Mouse (Mus musculus) C2C12 (cell line): ENCODE data around the gene Cenpc1. TPM values are rescaled to one million over a fixed set of nuclear protein-coding genes. Genes with fewer than 3 reads are reported as not detected.

Experiments
- H3K27me3 ChIP-seq: one replicate; pipeline ENCODE4 v1.6.1; 2011; ENCODE audit not compliant: control insufficient read depth, insufficient read depth, insufficient read length
- H3K36me3 ChIP-seq: one replicate; pipeline ENCODE4 v1.6.1; 2011; ENCODE audit not compliant: control insufficient read depth, insufficient read depth
- H3K4me3 ChIP-seq: one replicate; pipeline ENCODE4 v1.5.1; 2011; ENCODE audit warnings: mild to moderate bottlenecking, control low read depth; ENCODE audit not compliant: poor library complexity, insufficient read depth, severe bottlenecking
- H3K79me2 ChIP-seq: one replicate; pipeline ENCODE4 v1.6.1; 2011; ENCODE audit not compliant: control insufficient read depth, insufficient read depth
- H3K79me3 ChIP-seq: one replicate; pipeline ENCODE4 v1.6.1; 2011; ENCODE audit warnings: low read depth, control low read depth
- H3ac ChIP-seq: one replicate; pipeline ENCODE3; 2011; ENCODE audit warnings: low read depth; ENCODE audit not compliant: control insufficient read depth, insufficient read length
- CEBPB ChIP-seq: IDR thresholded peaks from one replicate; pipeline ENCODE4 v1.6.1; 2011; ENCODE audit warnings: low read depth, mild to moderate bottlenecking, control low read depth, moderate library complexity
- CTCF ChIP-seq: IDR thresholded peaks from one replicate; pipeline ENCODE4 v1.5.1; 2011; ENCODE audit not compliant: control insufficient read depth, insufficient read depth, insufficient read length
- FOSL1 ChIP-seq: IDR thresholded peaks from one replicate; pipeline ENCODE4 v1.8.0; 2011; ENCODE audit warnings: mild to moderate bottlenecking, low read length; ENCODE audit not compliant: poor library complexity, insufficient read depth, severe bottlenecking
- MAX ChIP-seq: IDR thresholded peaks from one replicate; pipeline ENCODE4 v1.6.1; 2011; ENCODE audit warnings: mild to moderate bottlenecking, control low read depth
- MYOD1 ChIP-seq: IDR thresholded peaks from one replicate; pipeline ENCODE4 v1.6.1; 2011; ENCODE audit warnings: low read depth; ENCODE audit not compliant: control insufficient read depth, insufficient read length
- MYOG ChIP-seq: IDR thresholded peaks from one replicate; pipeline ENCODE4 v1.6.1; 2011; ENCODE audit not compliant: control insufficient read depth, insufficient read length; ENCODE audit errors: extremely low read depth
- USF1 ChIP-seq: IDR thresholded peaks from one replicate; pipeline ENCODE4 v1.6.1; 2011; ENCODE audit warnings: low read depth, mild to moderate bottlenecking, control low read depth, moderate library complexity
- polyA plus RNA-seq: library from polyadenylated mRNA; unstranded; fragments of >200 nt; fragmentation: generic; extraction: Trizol; gene quantifications from one replicate; pipeline ENCODE4 v1.2.1, GENCODE M21; 2012; ENCODE audit warnings: missing spikeins

Cenpc1 gene
- polyA plus RNA-seq, 1 experiment: 5.1 TPM

DNA sequence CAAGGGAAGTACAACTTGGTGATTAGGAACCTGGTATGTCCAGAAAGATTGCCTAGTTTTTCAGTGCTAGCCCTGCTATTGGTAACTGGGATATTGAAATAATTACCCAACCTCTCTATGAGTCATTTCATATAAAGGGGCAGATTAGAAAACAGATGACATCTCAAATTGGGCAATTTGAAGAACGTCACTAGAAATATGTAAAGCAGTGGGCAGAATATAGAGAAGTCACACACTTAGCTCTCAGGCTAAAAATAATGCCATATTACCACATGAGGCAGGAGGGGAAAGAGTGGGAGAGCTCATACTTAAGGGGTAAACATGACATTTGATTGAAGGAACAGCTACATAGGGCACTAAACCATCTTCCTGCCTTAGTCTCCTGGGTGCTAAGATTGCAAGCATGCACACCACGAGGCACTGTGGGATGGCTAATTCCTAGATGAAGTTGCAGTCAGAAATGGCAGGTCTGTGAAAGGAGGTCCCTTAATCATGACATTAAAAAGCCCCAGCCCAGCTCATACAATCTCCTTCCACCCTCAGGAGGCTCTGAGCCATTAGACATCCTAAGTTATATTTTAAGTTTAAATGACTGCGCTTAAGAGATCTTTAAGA lies 13.4 kb upstream of the Cenpc1 start:
- no peaks in the 10 kb centered on the region for H3K79me2 ChIP-seq
- H3ac ChIP-seq: no peak overlapping the region
- no peaks in the 10 kb centered on the region for H3K27me3 ChIP-seq
- no peak overlapping the region for H3K4me3 ChIP-seq
- TF ChIP-seq CEBPB (no peak), MAX (no peak), MYOD1 (no peak), FOSL1 (no peak), USF1 (no peak)
- H3K36me3 ChIP-seq: no peaks in the 10 kb centered on the region
- H3K79me3 ChIP-seq: no peaks in the 10 kb centered on the region

DNA sequence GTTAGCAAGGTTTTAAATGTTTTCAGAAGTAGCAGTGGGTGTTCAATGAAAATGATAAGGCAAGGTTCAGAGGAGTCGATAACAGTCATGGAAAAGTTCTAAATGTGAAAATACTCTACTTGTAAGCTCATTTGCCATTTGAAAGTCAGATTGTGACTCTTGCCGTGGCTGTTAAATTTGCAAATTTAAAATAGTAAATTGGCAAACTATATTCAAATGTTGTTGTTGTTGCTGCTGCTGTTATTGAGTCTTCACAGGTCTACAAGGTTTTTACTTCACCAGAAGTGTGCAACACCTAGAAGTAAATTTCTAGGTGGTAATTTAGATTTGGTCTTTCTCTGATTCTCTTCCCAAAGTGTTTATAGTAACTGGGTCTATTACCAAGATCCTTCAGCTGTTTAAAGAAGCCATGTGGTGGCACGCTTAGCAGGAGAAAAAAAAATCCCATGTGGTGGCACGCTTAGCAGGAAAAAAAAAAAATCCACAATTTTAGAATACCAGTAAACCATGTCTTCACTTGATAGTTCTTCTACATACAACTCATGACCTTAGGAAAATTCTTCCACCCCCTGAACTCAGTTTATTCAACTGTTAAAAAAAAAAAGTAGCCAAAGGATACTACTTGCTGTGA lies 7.5 kb upstream of the Cenpc1 start:
- no peaks in the 10 kb centered on the region for H3K27me3 ChIP-seq
- H3K36me3 ChIP-seq: no peaks in the 10 kb centered on the region
- no peak overlapping the region for H3K4me3 ChIP-seq
- TF ChIP-seq CTCF (no peak), FOSL1 (no peak), MYOD1 (no peak), USF1 (no peak), MYOG (no peak), CEBPB (no peak), MAX (no peak)
- H3K79me2 ChIP-seq: no peaks in the 10 kb centered on the region
- H3ac ChIP-seq: no peak overlapping the region
- no peaks in the 10 kb centered on the region for H3K79me3 ChIP-seq

DNA sequence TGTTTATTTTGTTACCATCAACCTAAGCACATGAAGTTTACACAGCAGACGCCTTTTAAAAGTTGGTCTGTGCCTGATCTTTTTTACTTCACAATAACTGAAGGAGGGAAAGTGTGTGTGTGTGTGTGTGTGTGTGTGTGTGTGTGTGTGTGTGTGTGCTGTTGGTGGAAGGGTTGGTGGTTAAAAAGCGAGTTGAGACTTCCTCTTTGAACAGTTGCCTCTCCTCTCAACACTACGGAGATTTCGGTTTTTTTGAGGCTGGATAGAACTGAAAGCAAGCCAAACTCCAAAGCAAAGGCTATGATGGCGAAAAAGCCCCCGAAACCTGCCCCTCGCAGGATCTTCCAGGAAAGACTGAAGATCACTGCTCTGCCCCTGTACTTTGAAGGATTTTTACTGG lies 6.2 kb upstream of the Cenpc1 start, which contains the start of gene Stap1:
Gene Stap1, plus strand, starts transcription at position 209 of the 400 bp plus-strand sequence.
- Histone ChIP-seq H3K79me2 (no peaks in the 10 kb centered on the region), H3ac (no peak within 1 kb of the TSS)

GRCm38 (mm10) chr5:86069121-86069520 lies 3.7 kb upstream of the Cenpc1 start:
- Histone ChIP-seq H3K4me3 (no peak overlapping the region), H3K27me3 (no peaks in the 10 kb centered on the region), H3K79me3 (peaks cover 8% of the 10 kb centered on the region), H3K79me2 (peaks cover 11% of the 10 kb centered on the region), H3ac (no peak overlapping the region), H3K36me3 (no peaks in the 10 kb centered on the region)
- TF ChIP-seq MAX: no peak
- TF ChIP-seq CEBPB: no peak
- no peak for TF ChIP-seq MYOG
- TF ChIP-seq FOSL1: no peak
- no peak for TF ChIP-seq USF1
- no peak for TF ChIP-seq MYOD1
- no peak for TF ChIP-seq CTCF

More for the DNA sequence above, 6.2 kb upstream of the Cenpc1 start, which contains the start of gene Stap1:
- H3K36me3 ChIP-seq: no peaks in the 10 kb centered on the region
- TF ChIP-seq MAX (no peak), USF1 (no peak), CEBPB (no peak), MYOD1 (no peak), FOSL1 (no peak), MYOG (no peak), CTCF (no peak)
- H3K4me3 ChIP-seq: no peak within 1 kb of the TSS
- no peaks in the 10 kb centered on the region for H3K79me3 ChIP-seq
- no peaks in the 10 kb centered on the region for H3K27me3 ChIP-seq

DNA sequence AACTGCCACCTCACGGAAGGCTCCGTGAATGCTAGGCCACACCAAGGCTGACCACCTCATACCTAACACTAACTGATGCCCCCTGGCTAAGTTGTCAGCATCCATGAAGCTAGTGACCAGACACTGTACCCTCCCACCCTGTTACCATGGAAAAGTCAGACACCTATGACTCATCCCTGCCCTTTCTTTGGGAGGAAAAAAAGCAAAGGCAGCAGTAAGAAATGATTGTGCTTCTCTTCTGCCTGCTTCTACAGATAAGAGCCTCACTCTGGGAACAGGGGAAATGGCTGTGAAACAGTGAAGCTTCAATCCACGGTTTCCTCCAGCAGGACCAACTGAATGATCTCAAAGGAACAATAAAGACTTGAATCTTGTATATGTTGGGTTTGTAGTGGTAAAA lies 3.1 kb upstream of the Cenpc1 start:
- no peaks in the 10 kb centered on the region for H3K36me3 ChIP-seq
- no peak for TF ChIP-seq FOSL1
- TF ChIP-seq MYOG: no peak
- TF ChIP-seq CTCF: no peak
- no peak for TF ChIP-seq MYOD1
- no peak for TF ChIP-seq USF1
- TF ChIP-seq MAX: no peak
- TF ChIP-seq CEBPB: no peak
- no peak overlapping the region for H3ac ChIP-seq
- peaks cover 18% of the 10 kb centered on the region for H3K79me2 ChIP-seq
- H3K79me3 ChIP-seq: peaks cover 14% of the 10 kb centered on the region
- H3K4me3 ChIP-seq: no peak overlapping the region
- H3K27me3 ChIP-seq: no peaks in the 10 kb centered on the region

- peak; percentile 62 for TF ChIP-seq CTCF
- no peak for TF ChIP-seq USF1
- TF ChIP-seq FOSL1: no peak
- TF ChIP-seq MYOG: no peak
- peak; percentile 42 for TF ChIP-seq MAX
- peak; percentile 14 for TF ChIP-seq CEBPB
- no peak for TF ChIP-seq MYOD1
- Histone ChIP-seq H3K79me3 (peaks cover 29% of the 10 kb centered on the region), H3K36me3 (no peaks in the 10 kb centered on the region), H3K27me3 (no peaks in the 10 kb centered on the region), H3K79me2 (peaks cover 36% of the 10 kb centered on the region), H3ac (peak overlapping the region; percentile 47), H3K4me3 (no peak overlapping the region)
These were observed 1.2 kb upstream of the Cenpc1 start for GRCm38 (mm10) chr5:86066551-86066929.
